Mouse (Mus musculus): ENCODE measurements at regions not wholly inside any gene's neighbourhood (a gene's known extent, or its start where the extent isn't known, plus 50 kb on each side); places are given as distances from the start of the nearest gene placed in this dataset.

DNA sequence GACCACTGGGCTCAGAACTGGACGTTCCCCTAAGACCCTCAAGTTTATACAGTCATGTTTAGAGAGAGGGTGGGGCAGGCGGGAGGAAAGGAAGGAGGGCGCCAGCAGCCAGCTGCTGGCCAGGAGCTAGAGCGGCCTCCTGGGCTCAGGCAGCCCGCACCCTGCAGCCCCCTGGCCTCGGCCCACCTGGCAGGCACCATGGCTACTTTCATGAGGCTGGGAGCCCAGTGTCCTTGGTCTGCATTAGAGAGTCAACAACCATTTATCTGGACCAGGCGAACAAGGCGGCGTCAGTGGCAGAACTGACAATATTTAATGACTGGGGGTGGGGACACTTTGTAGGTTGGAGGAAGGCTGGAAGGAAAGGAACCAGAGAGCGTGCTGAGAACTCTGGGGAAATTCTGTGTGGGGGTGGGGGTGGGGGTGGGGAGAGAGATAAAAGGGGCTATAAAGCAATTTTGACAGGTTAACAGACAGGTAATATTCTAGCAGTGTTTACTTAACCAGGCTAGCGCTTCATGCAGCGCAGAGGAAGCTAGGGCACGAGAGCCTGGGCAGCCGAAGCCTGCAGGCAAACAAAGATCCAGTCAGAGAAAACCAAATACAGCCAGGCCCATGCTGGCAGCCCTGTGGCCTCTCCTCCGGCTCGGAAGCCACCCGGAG lies 365.6 kb downstream of the Sox9 start:
- TF ChIP-seq POLR2A (IDR thresholded peaks at IDR 0.05; ENCODE audit: extremely low read depth, insufficient read depth, low read length) (no peak), CTCF (IDR thresholded peaks at IDR 0.05; ENCODE audit: extremely low read depth, insufficient read depth, low read length) (no peak)

All from cortical plate, adult 2 months (tissue).